In the genomic region with DNA sequence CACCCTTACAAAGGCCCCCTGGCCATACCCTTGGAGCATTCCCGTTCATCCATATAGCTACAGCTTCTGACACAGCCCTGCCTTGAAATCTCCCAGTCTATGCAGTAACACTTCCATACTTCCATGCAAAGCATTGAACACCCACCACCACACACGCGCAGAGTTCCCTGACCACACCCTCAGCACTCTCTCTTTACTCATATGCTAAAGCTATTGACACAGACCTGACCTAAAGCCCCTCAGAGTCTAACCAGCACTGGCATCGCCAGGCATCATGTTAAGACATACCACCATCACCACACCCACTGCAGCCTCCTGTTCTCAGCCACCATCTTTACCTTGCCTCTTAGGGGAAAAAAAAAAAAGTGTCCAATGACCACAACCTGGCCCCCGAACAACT, we compare ENCODE assay signal across 11 mouse cellular contexts. TPM values are rescaled to one million over a fixed set of nuclear protein-coding genes. Genes with fewer than 3 reads are reported as not detected.
DNase-seq lines count a peak whose midpoint lies in the region; ATAC-seq lines count a peak whose summit lies in the region.
"Had no signal": no experiment of that assay in that cellular context is flagged by ENCODE, and none has a peak within 500 bp of the region (broad histone marks: within the 10 kb centered on the region; RNA-seq: fewer than 3 reads in every experiment).

No protein-coding gene starts in this region.

- ATAC-seq in kidney, embryonic 15.5 days (replicated peaks; ENCODE audit: low FRiP score) = no peak
- ATAC-seq in kidney, embryonic 14.5 days (ENCODE audit: low FRiP score, low TSS enrichment) = no peak
- ATAC-seq in embryonic facial prominence, embryonic 12.5 days (ENCODE audit: insufficient number of reproducible peaks, insufficient read depth, low FRiP score, low TSS enrichment) = no peak
- no peak for ATAC-seq in hindbrain, embryonic 12.5 days (ENCODE audit: low FRiP score)
- ATAC-seq in midbrain, embryonic 15.5 days (replicated peaks) = no peak

- DNase-seq in spleen, adult 18-20 months = no peak
- no peak for DNase-seq in thymus, postnatal 4 days
- no peak for DNase-seq in embryo, embryonic 10.5 days (ENCODE audit: low spot score)
- DNase-seq: kidney, adult 8-10 months; liver, embryonic 13.5 days had no signal

- no peak overlapping the region for H3K9ac ChIP-seq in kidney, embryonic 15.5 days
- H3K9ac ChIP-seq in kidney, embryonic 14.5 days (ENCODE audit: low read depth, low read length) = no peak overlapping the region
- H3K9ac ChIP-seq in embryonic facial prominence, embryonic 12.5 days = no peak overlapping the region
- H3K9ac ChIP-seq in hindbrain, embryonic 12.5 days = peak overlapping the region; percentile 63
- peak overlapping the region; percentile 54 for H3K9ac ChIP-seq in midbrain, embryonic 15.5 days
- H3K9ac ChIP-seq: liver, embryonic 13.5 days had no signal

- no peak overlapping the region for H3K27ac ChIP-seq in kidney, embryonic 15.5 days
- no peak overlapping the region for H3K27ac ChIP-seq in kidney, embryonic 14.5 days (ENCODE audit: low read depth, low read length)
- no peak overlapping the region for H3K27ac ChIP-seq in embryonic facial prominence, embryonic 12.5 days
- peak overlapping the region; percentile 89 for H3K27ac ChIP-seq in hindbrain, embryonic 12.5 days
- H3K27ac ChIP-seq in midbrain, embryonic 15.5 days = peak overlapping the region; percentile 67
- H3K27ac ChIP-seq: liver, embryonic 13.5 days had no signal

- H3K27me3 ChIP-seq in kidney, embryonic 15.5 days = peaks cover 9% of the 10 kb centered on the region; the same call in 1 of the 2 replicates
- H3K27me3 ChIP-seq in kidney, embryonic 14.5 days (ENCODE audit: control insufficient read depth, insufficient read depth, low read length) = peaks cover 4% of the 10 kb centered on the region
- peaks cover 35% of the 10 kb centered on the region for H3K27me3 ChIP-seq in embryonic facial prominence, embryonic 12.5 days
- H3K27me3 ChIP-seq in hindbrain, embryonic 12.5 days = peaks cover 15% of the 10 kb centered on the region
- 0 out of 2 replicates have a peak, but pooled peaks cover 3% of the 10 kb centered on the region for H3K27me3 ChIP-seq in midbrain, embryonic 15.5 days (replicated peaks)
- H3K27me3 ChIP-seq: CH12.LX had no signal

- H3K36me3 ChIP-seq in kidney, embryonic 15.5 days = peaks cover 18% of the 10 kb centered on the region
- H3K36me3 ChIP-seq in kidney, embryonic 14.5 days (ENCODE audit: control insufficient read depth, insufficient read depth, low read length) = peaks cover 3% of the 10 kb centered on the region; the same call in 1 of the 2 replicates
- H3K36me3 ChIP-seq in embryonic facial prominence, embryonic 12.5 days = no peaks in the 10 kb centered on the region; the same call in 1 of the 2 replicates
- H3K36me3 ChIP-seq in hindbrain, embryonic 12.5 days = peaks cover 18% of the 10 kb centered on the region
- H3K36me3 ChIP-seq in midbrain, embryonic 15.5 days (replicated peaks) = no peaks in the 10 kb centered on the region
- H3K36me3 ChIP-seq: liver, embryonic 13.5 days had no signal

- 76% methylated on average over 5 of the region's 5 CpGs for WGBS in kidney, embryonic 15.5 days
- WGBS in kidney, embryonic 14.5 days = 70% methylated on average over 5 of the region's 5 CpGs
- WGBS in embryonic facial prominence, embryonic 12.5 days = 80% methylated on average over 5 of the region's 5 CpGs
- 60% methylated on average over 5 of the region's 5 CpGs for WGBS in hindbrain, embryonic 12.5 days
- 79% methylated on average over 5 of the region's 5 CpGs for WGBS in midbrain, embryonic 15.5 days

- H3K4me2 ChIP-seq in kidney, embryonic 15.5 days = peak overlapping the region; percentile 65; the same call in 1 of the 2 replicates
- no peak overlapping the region; the same call in 1 of the 2 replicates for H3K4me2 ChIP-seq in kidney, embryonic 14.5 days (replicated peaks; ENCODE audit: low read depth, low read length)
- H3K4me2 ChIP-seq in embryonic facial prominence, embryonic 12.5 days (replicated peaks) = peak overlapping the region; percentile 53; the same call in 1 of the 2 replicates
- H3K4me2 ChIP-seq in hindbrain, embryonic 12.5 days (replicated peaks) = peak overlapping the region; percentile 57
- H3K4me2 ChIP-seq in midbrain, embryonic 15.5 days = peak overlapping the region; percentile 67

- H3K4me1 ChIP-seq in kidney, embryonic 15.5 days = peaks cover 48% of the 10 kb centered on the region
- H3K4me1 ChIP-seq in kidney, embryonic 14.5 days (ENCODE audit: control insufficient read depth, insufficient read depth, low read length) = peaks cover 23% of the 10 kb centered on the region
- peaks cover 34% of the 10 kb centered on the region for H3K4me1 ChIP-seq in embryonic facial prominence, embryonic 12.5 days
- peaks cover 72% of the 10 kb centered on the region for H3K4me1 ChIP-seq in hindbrain, embryonic 12.5 days
- peaks cover 57% of the 10 kb centered on the region for H3K4me1 ChIP-seq in midbrain, embryonic 15.5 days

- 0 out of 2 replicates have a peak overlapping the region, but pooled peaks have one; percentile 39 for H3K4me3 ChIP-seq in kidney, embryonic 15.5 days (replicated peaks)
- no peak overlapping the region for H3K4me3 ChIP-seq in kidney, embryonic 14.5 days (ENCODE audit: low read length)
- peak overlapping the region; percentile 36; the same call in 1 of the 2 replicates for H3K4me3 ChIP-seq in embryonic facial prominence, embryonic 12.5 days
- peak overlapping the region; percentile 41 for H3K4me3 ChIP-seq in hindbrain, embryonic 12.5 days
- peak overlapping the region; percentile 43 for H3K4me3 ChIP-seq in midbrain, embryonic 15.5 days

- H3K9me3 ChIP-seq in kidney, embryonic 15.5 days (replicated peaks) = no peaks in the 10 kb centered on the region
- no peaks in the 10 kb centered on the region for H3K9me3 ChIP-seq in kidney, embryonic 14.5 days (ENCODE audit: control insufficient read depth, low read length)
- H3K9me3 ChIP-seq in embryonic facial prominence, embryonic 12.5 days = no peaks in the 10 kb centered on the region
- H3K9me3 ChIP-seq in hindbrain, embryonic 12.5 days (replicated peaks) = no peaks in the 10 kb centered on the region
- no peaks in the 10 kb centered on the region for H3K9me3 ChIP-seq in midbrain, embryonic 15.5 days
- H3K9me3 ChIP-seq: liver, embryonic 13.5 days had no signal

RNA-seq across cellular contexts. Expression of a gene that starts 1.1 kb away (rescaled TPM):
- polyA plus RNA-seq in kidney, embryonic 15.5 days (2015; fragmentation: Nextera tagmentation; extraction: Ambion mirVana) = 30.7 and 38.3 TPM in 2 replicates
- 18.3 and 22.3 TPM in 2 replicates for polyA plus RNA-seq in kidney, embryonic 14.5 days (2014; fragmentation: Nextera tagmentation; extraction: Ambion mirVana)
- 44.6 and 51.1 TPM in 2 replicates for polyA plus RNA-seq in embryonic facial prominence, embryonic 12.5 days (2016; fragmentation: Nextera tagmentation; extraction: Ambion mirVana)
- polyA plus RNA-seq in hindbrain, embryonic 12.5 days (2016; fragmentation: Nextera tagmentation; extraction: Ambion mirVana) = 162 and 186 TPM in 2 replicates
- 125 and 127 TPM in 2 replicates for polyA plus RNA-seq in midbrain, embryonic 15.5 days (2015; fragmentation: Nextera tagmentation; extraction: Ambion mirVana)

RNA-seq across cellular contexts. Expression of a gene that starts 26.4 kb away (rescaled TPM):
- polyA plus RNA-seq in kidney, embryonic 15.5 days (2015; fragmentation: Nextera tagmentation; extraction: Ambion mirVana) = 39.2 and 43.7 TPM in 2 replicates
- polyA plus RNA-seq in kidney, embryonic 14.5 days (2014; fragmentation: Nextera tagmentation; extraction: Ambion mirVana) = 27.4 and 37.3 TPM in 2 replicates
- polyA plus RNA-seq in embryonic facial prominence, embryonic 12.5 days (2016; fragmentation: Nextera tagmentation; extraction: Ambion mirVana) = 38.3 and 41.8 TPM in 2 replicates
- 35.8 and 36.1 TPM in 2 replicates for polyA plus RNA-seq in hindbrain, embryonic 12.5 days (2016; fragmentation: Nextera tagmentation; extraction: Ambion mirVana)
- polyA plus RNA-seq in midbrain, embryonic 15.5 days (2015; fragmentation: Nextera tagmentation; extraction: Ambion mirVana) = 36.5 and 39.9 TPM in 2 replicates

RNA-seq across cellular contexts. Expression of a gene that starts 48.3 kb away (rescaled TPM):
- 30.0 and 35.6 TPM in 2 replicates for polyA plus RNA-seq in kidney, embryonic 15.5 days (2015; fragmentation: Nextera tagmentation; extraction: Ambion mirVana)
- polyA plus RNA-seq in kidney, embryonic 14.5 days (2014; fragmentation: Nextera tagmentation; extraction: Ambion mirVana) = 32.9 and 40.2 TPM in 2 replicates
- polyA plus RNA-seq in embryonic facial prominence, embryonic 12.5 days (2016; fragmentation: Nextera tagmentation; extraction: Ambion mirVana) = 6.1 and 6.6 TPM in 2 replicates
- 24.2 and 24.7 TPM in 2 replicates for polyA plus RNA-seq in hindbrain, embryonic 12.5 days (2016; fragmentation: Nextera tagmentation; extraction: Ambion mirVana)
- 4.7 and 4.9 TPM in 2 replicates for polyA plus RNA-seq in midbrain, embryonic 15.5 days (2015; fragmentation: Nextera tagmentation; extraction: Ambion mirVana)

RNA-seq across cellular contexts. Expression of a gene that starts 56.9 kb away (rescaled TPM):
- polyA plus RNA-seq in kidney, embryonic 15.5 days (2015; fragmentation: Nextera tagmentation; extraction: Ambion mirVana) = 0.18 and 0.22 TPM in 2 replicates
- polyA plus RNA-seq in kidney, embryonic 14.5 days (2014; fragmentation: Nextera tagmentation; extraction: Ambion mirVana) = 0.21 TPM in 1 of 2 replicates, not detected in the other
- 0.18 and 0.31 TPM in 2 replicates for polyA plus RNA-seq in embryonic facial prominence, embryonic 12.5 days (2016; fragmentation: Nextera tagmentation; extraction: Ambion mirVana)
- 2.1 and 3.1 TPM in 2 replicates for polyA plus RNA-seq in hindbrain, embryonic 12.5 days (2016; fragmentation: Nextera tagmentation; extraction: Ambion mirVana)
- 0.97 and 1.3 TPM in 2 replicates for polyA plus RNA-seq in midbrain, embryonic 15.5 days (2015; fragmentation: Nextera tagmentation; extraction: Ambion mirVana)

RNA-seq across cellular contexts. Expression of a gene that starts 57.0 kb away (rescaled TPM):
- polyA plus RNA-seq in kidney, embryonic 15.5 days (2015; fragmentation: Nextera tagmentation; extraction: Ambion mirVana) = not detected in 2 replicates
- polyA plus RNA-seq in kidney, embryonic 14.5 days (2014; fragmentation: Nextera tagmentation; extraction: Ambion mirVana) = not detected in 2 replicates
- polyA plus RNA-seq in embryonic facial prominence, embryonic 12.5 days (2016; fragmentation: Nextera tagmentation; extraction: Ambion mirVana) = not detected in 2 replicates
- polyA plus RNA-seq in hindbrain, embryonic 12.5 days (2016; fragmentation: Nextera tagmentation; extraction: Ambion mirVana) = 0.08 TPM in 1 of 2 replicates, not detected in the other
- polyA plus RNA-seq in midbrain, embryonic 15.5 days (2015; fragmentation: Nextera tagmentation; extraction: Ambion mirVana) = not detected in 2 replicates
- polyA plus RNA-seq: liver, embryonic 13.5 days had no signal

Comparison
In these comparisons a context has a peak if more than half of its experiments do, and no peak if none do; other contexts are left out.
1. H3K27ac ChIP-seq: peak in hindbrain, embryonic 12.5 days (single experiment) and midbrain, embryonic 15.5 days (single experiment); none in kidney, embryonic 15.5 days (single experiment), kidney, embryonic 14.5 days (single experiment) and embryonic facial prominence, embryonic 12.5 days (single experiment).
2. H3K9ac ChIP-seq: peak in hindbrain, embryonic 12.5 days (single experiment) and midbrain, embryonic 15.5 days (single experiment); none in kidney, embryonic 15.5 days (single experiment), kidney, embryonic 14.5 days (single experiment) and embryonic facial prominence, embryonic 12.5 days (single experiment).